Mouse (Mus musculus) C2C12 (cell line): Measurements from ENCODE around the gene Paip2b. TPM values are rescaled to one million over a fixed set of nuclear protein-coding genes. Genes with fewer than 3 reads are reported as not detected.
A peak's percentile ranks its signal among the peaks of the same experiment; 100 is the strongest.

Source experiments
- H3K27me3 ChIP-seq: one replicate; pipeline ENCODE4 v1.6.1; 2011; ENCODE audit not compliant: control insufficient read depth, insufficient read depth, insufficient read length
- H3K36me3 ChIP-seq: one replicate; pipeline ENCODE4 v1.6.1; 2011; ENCODE audit not compliant: control insufficient read depth, insufficient read depth
- H3K4me3 ChIP-seq: one replicate; pipeline ENCODE4 v1.5.1; 2011; ENCODE audit warnings: mild to moderate bottlenecking, control low read depth; ENCODE audit not compliant: poor library complexity, insufficient read depth, severe bottlenecking
- H3K79me2 ChIP-seq: one replicate; pipeline ENCODE4 v1.6.1; 2011; ENCODE audit not compliant: control insufficient read depth, insufficient read depth
- H3K79me3 ChIP-seq: one replicate; pipeline ENCODE4 v1.6.1; 2011; ENCODE audit warnings: low read depth, control low read depth
- H3ac ChIP-seq: one replicate; pipeline ENCODE3; 2011; ENCODE audit warnings: low read depth; ENCODE audit not compliant: control insufficient read depth, insufficient read length
- CEBPB ChIP-seq: IDR thresholded peaks from one replicate; pipeline ENCODE4 v1.6.1; 2011; ENCODE audit warnings: low read depth, mild to moderate bottlenecking, control low read depth, moderate library complexity
- CTCF ChIP-seq: IDR thresholded peaks from one replicate; pipeline ENCODE4 v1.5.1; 2011; ENCODE audit not compliant: control insufficient read depth, insufficient read depth, insufficient read length
- FOSL1 ChIP-seq: IDR thresholded peaks from one replicate; pipeline ENCODE4 v1.8.0; 2011; ENCODE audit warnings: mild to moderate bottlenecking, low read length; ENCODE audit not compliant: poor library complexity, insufficient read depth, severe bottlenecking
- MAX ChIP-seq: IDR thresholded peaks from one replicate; pipeline ENCODE4 v1.6.1; 2011; ENCODE audit warnings: mild to moderate bottlenecking, control low read depth
- MYOD1 ChIP-seq: IDR thresholded peaks from one replicate; pipeline ENCODE4 v1.6.1; 2011; ENCODE audit warnings: low read depth; ENCODE audit not compliant: control insufficient read depth, insufficient read length
- MYOG ChIP-seq: IDR thresholded peaks from one replicate; pipeline ENCODE4 v1.6.1; 2011; ENCODE audit not compliant: control insufficient read depth, insufficient read length; ENCODE audit errors: extremely low read depth
- USF1 ChIP-seq: IDR thresholded peaks from one replicate; pipeline ENCODE4 v1.6.1; 2011; ENCODE audit warnings: low read depth, mild to moderate bottlenecking, control low read depth, moderate library complexity
- long read RNA-seq, 2 experiments: library from polyadenylated mRNA; unstranded; transcript quantifications; one replicate each; pipeline ENCODE4 v2.0.0; 2019 to 2020
- polyA plus RNA-seq: library from polyadenylated mRNA; unstranded; fragments of >200 nt; fragmentation: generic; extraction: Trizol; gene quantifications from one replicate; pipeline ENCODE4 v1.2.1, GENCODE M21; 2012; ENCODE audit warnings: missing spikeins

Paip2b gene
- 12.6 TPM for polyA plus RNA-seq
- long read RNA-seq, experiment 1, partial matches to known transcripts: 0 of 7 reads
- long read RNA-seq, experiment 1, other reads (novel, unspliced or antisense): 7 of 7 reads
- long read RNA-seq, experiment 2, transcript Paip2b-201 (5 exons, 3,982 nt): major isoform, 5 of 11 reads
- long read RNA-seq, experiment 2, partial matches to known transcripts: 0 of 11 reads
- long read RNA-seq, experiment 2, other reads (novel, unspliced or antisense): 5 of 11 reads

DNA sequence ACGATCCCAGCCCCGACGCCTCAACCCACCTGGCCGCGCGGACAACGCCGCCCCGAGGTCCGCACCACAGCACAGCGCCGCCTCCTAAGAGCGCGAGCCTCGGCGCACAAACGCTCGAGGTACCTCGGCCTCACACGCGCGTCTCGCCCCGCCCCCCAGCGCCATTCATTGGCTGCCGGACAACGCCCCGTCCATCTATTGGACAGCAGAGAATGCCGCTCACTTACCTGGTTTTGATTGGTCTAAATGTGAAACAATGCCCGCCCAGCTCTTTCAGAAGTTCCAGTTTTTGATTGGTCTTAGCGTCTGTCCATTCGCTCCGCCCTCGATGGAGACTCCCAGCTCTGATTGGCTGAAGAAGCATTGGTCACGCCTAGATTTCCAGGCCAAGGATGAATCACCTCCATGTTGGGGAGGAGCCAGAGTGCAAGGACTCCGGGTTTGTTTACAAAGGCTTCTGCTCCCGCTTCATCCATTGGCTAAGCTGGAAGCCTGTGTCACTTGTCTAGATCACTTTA is at the start of gene Paip2b:
TSS of gene Paip2b (minus strand) at position 136 of the 518 bp plus-strand sequence.
- Histone ChIP-seq H3K36me3 (peaks cover 4% of the 10 kb centered on the region), H3K79me2 (peaks cover 10% of the 10 kb centered on the region), H3K4me3 (peak within 1 kb of the TSS; percentile 49), H3K79me3 (peaks cover 3% of the 10 kb centered on the region), H3K27me3 (no peaks in the 10 kb centered on the region), H3ac (peak within 1 kb of the TSS; percentile 89)
- TF ChIP-seq FOSL1 (no peak), MAX (peak; percentile 70), MYOD1 (no peak), CTCF (peak; percentile 69), USF1 (no peak), MYOG (no peak)

DNA sequence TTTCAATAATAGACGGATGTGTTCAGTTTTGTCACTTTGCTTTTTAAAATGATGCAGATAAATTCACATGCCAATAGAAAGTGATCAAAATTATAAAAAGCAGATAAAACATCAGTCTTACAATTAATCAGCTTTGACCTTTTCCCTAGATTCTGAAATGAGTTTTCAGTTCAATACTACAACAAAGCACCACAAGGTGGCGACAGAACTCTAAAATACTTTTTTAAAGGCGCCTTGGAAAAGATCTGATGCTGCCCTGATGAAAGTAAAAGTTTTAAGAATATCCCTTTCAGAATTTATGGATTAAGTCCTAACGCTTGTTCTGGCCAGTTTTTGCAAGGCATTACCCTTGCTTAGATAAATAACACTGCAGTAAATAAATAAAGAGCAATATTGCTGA is 48.3 kb upstream of the Paip2b start:
- H3K79me3 ChIP-seq: no peaks in the 10 kb centered on the region
- peaks cover 7% of the 10 kb centered on the region for H3K27me3 ChIP-seq
- no peak for TF ChIP-seq FOSL1
- no peak for TF ChIP-seq MYOD1
- no peak for TF ChIP-seq MAX
- no peak for TF ChIP-seq MYOG
- no peak for TF ChIP-seq CTCF
- no peak for TF ChIP-seq CEBPB
- no peak for TF ChIP-seq USF1
- H3K4me3 ChIP-seq: no peak overlapping the region
- no peaks in the 10 kb centered on the region for H3K79me2 ChIP-seq
- H3K36me3 ChIP-seq: no peaks in the 10 kb centered on the region
- no peak overlapping the region for H3ac ChIP-seq

DNA sequence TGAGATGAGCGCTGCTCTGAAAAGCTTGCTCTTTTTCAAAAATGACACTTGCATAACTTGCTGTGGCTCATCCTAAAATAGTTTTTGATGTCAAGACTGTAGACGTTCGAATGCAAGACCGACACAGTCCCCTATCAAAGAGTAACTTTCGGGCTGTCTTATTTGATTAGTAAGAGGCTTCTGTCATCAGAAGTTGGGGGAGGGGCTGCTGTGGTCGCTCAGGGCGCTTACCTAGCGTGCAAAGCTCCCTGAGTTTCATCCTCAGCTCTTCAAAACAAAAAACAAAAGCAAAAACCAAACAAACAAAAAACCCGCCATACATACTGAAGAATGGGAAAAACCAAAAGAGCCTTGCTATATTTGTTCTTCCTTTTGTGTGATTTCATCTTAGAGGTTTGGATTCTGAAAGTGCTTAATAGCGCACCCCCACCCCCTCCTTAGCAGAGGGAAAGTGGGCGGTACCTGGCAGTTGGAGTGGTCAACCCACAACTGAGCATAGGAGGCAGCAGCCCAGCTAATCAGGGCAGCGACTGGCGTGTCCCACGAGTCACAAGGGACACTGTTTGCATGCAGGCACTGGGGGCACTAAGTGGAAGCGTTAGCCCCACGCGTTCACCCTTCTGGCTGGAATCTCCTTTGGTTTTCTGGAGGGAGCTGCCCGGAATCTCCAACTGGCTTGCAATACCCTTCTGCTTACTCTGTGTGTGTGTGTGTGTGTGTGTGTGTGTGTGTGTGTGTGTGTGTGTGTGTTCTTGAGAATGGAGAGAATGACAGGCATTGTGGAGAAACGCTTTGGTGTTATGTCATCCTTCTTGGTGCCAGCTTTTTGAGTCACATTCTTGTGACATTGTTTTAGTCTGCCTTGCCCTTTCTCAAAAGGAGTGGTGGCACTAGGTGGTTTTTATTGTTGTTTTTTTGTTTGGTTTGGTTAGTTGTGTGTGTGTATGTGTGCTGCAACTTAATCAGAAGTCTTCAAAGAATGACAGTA is 36.4 kb upstream of the Paip2b start:
- Histone ChIP-seq H3K27me3 (peaks cover 7% of the 10 kb centered on the region), H3ac (peak overlapping the region; percentile 44), H3K4me3 (no peak overlapping the region), H3K79me3 (no peaks in the 10 kb centered on the region), H3K36me3 (no peaks in the 10 kb centered on the region), H3K79me2 (no peaks in the 10 kb centered on the region)
- TF ChIP-seq FOSL1: no peak
- no peak for TF ChIP-seq CTCF
- TF ChIP-seq MAX: no peak
- no peak for TF ChIP-seq MYOG
- no peak for TF ChIP-seq CEBPB
- no peak for TF ChIP-seq USF1
- no peak for TF ChIP-seq MYOD1

DNA sequence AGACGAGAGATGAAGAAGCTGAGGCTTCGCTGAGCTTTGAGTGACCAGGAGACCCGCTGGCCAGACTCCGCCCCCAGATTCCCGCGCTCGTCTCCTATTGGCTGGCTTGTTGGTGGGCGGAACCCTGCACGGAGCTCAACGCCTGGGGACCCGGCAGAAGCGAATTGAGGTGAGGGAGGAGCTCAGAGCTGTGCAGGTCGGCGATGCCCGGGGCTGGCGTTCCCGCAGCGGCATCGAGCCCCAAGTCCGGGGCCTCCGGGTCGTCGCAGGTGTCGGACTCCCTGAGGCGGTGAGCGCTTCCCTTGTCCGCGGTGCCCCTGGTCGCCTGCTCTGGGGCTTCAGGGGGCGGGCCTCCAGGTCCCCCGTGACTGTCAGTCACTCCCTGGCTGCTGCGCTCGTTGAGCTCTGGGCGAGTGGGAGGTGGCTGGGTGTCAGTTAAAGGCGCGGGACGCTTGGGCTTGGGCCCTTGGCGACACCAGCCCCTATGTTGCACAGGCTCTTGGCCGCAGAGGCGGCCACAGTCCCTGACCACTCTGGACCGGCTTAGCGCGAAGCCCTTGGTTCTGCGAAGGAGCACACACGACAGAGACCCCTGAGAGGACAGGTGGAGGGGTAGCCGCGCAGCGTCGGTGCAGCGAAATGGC is 35.5 kb upstream of the Paip2b start, which contains the start of gene Zfp638:
TSS of gene Zfp638 (plus strand) at position 156 of the 644 bp plus-strand sequence.
- H3ac ChIP-seq: peak within 1 kb of the TSS; percentile 44
- H3K79me3 ChIP-seq: no peaks in the 10 kb centered on the region
- H3K36me3 ChIP-seq: no peaks in the 10 kb centered on the region
- peaks cover 7% of the 10 kb centered on the region for H3K27me3 ChIP-seq
- H3K79me2 ChIP-seq: no peaks in the 10 kb centered on the region
- H3K4me3 ChIP-seq: peak within 1 kb of the TSS; percentile 6
- no peak for TF ChIP-seq MYOD1
- TF ChIP-seq MAX: no peak
- no peak for TF ChIP-seq MYOG
- no peak for TF ChIP-seq CTCF
- no peak for TF ChIP-seq USF1
- TF ChIP-seq FOSL1: no peak
- no peak for TF ChIP-seq CEBPB

DNA sequence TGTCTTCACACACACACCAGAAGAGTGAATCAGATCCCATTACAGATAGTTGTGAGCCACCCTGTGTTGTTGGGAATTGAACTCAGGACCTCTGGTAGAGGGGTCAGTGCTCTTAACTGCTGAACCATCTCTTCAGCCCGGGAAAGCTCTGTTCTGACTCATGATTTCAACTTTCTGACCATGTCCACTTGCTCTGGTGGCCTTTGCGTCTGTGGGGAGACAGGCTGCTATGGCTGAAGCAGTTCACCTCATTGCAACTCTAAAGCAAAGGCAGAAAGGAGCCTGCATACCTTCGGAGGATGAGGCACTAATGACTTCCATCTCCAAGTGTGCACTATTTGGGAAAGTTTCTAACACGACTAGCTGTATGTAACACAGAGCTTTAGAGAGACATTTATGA is 34.9 kb upstream of the Paip2b start:
- no peaks in the 10 kb centered on the region for H3K79me2 ChIP-seq
- no peak overlapping the region for H3K4me3 ChIP-seq
- TF ChIP-seq FOSL1 (no peak), MAX (no peak), USF1 (no peak), MYOG (no peak), CEBPB (no peak), MYOD1 (no peak), CTCF (no peak)
- H3K27me3 ChIP-seq: peaks cover 7% of the 10 kb centered on the region
- H3K36me3 ChIP-seq: no peaks in the 10 kb centered on the region
- H3K79me3 ChIP-seq: no peaks in the 10 kb centered on the region
- H3ac ChIP-seq: no peak overlapping the region
